Mouse (Mus musculus) stomach, embryonic 15.5 days (tissue): ENCODE measurements around the gene Gstz1. TPM values are rescaled to one million over a fixed set of nuclear protein-coding genes. Genes with fewer than 3 reads are reported as not detected.

ENCODE experiments used
- ATAC-seq: fragments of 200-750 bp; cut with Nextera tagmentation; 2 replicates; pipeline ENCODE4 v1.8.0; 2017; ENCODE audit warnings: low read depth, moderate number of reproducible peaks, moderate TSS enrichment; ENCODE audit not compliant: insufficient read depth, low FRiP score
- H3K27ac ChIP-seq: fragments of 300-500 bp; sonication (generic); 2 replicates; pipeline ENCODE4 v1.5.1; 2015; ENCODE audit warnings: mild to moderate bottlenecking, inconsistent platforms
- H3K27me3 ChIP-seq: fragments of 300-500 bp; sonication (generic); replicated peaks from 2 replicates; pipeline ENCODE4 v1.6.1; 2015; ENCODE audit warnings: inconsistent platforms
- H3K36me3 ChIP-seq: fragments of 300-500 bp; sonication (generic); 2 replicates; pipeline ENCODE4 v1.6.1; 2015; ENCODE audit warnings: inconsistent platforms
- H3K4me1 ChIP-seq: fragments of 300-500 bp; sonication (generic); 2 replicates; pipeline ENCODE4 v1.6.1; 2015; ENCODE audit warnings: inconsistent platforms
- H3K4me2 ChIP-seq: fragments of 300-500 bp; sonication (generic); 2 replicates; pipeline ENCODE4 v1.6.1; 2015; ENCODE audit warnings: mild to moderate bottlenecking, inconsistent platforms
- H3K4me3 ChIP-seq: fragments of 300-500 bp; sonication (generic); replicated peaks from 2 replicates; pipeline ENCODE4 v1.5.1; 2015; ENCODE audit warnings: inconsistent platforms
- H3K9ac ChIP-seq: fragments of 300-500 bp; sonication (generic); 2 replicates; pipeline ENCODE4 v1.6.1; 2015; ENCODE audit warnings: inconsistent platforms
- H3K9me3 ChIP-seq: fragments of 300-500 bp; sonication (generic); 2 replicates; pipeline ENCODE4 v1.6.1; 2016; ENCODE audit warnings: inconsistent platforms
- WGBS: fragments of 180-500 bp; shearing (Covaris S2); methylation state at CpG from one replicate; pipeline ENCODE4 v1.1.7; 2015; 5-methylcytosine and 5-hydroxymethylcytosine counted together
- polyA plus RNA-seq: library from polyadenylated mRNA; unstranded; fragments of >200 nt; fragmentation: Nextera tagmentation; extraction: Ambion mirVana; gene quantifications from 2 replicates; pipeline ENCODE4 v1.2.1, GENCODE M21; 2015

The Gstz1 gene
- polyA plus RNA-seq: 37.5 and 38.0 TPM in 2 replicates

DNA sequence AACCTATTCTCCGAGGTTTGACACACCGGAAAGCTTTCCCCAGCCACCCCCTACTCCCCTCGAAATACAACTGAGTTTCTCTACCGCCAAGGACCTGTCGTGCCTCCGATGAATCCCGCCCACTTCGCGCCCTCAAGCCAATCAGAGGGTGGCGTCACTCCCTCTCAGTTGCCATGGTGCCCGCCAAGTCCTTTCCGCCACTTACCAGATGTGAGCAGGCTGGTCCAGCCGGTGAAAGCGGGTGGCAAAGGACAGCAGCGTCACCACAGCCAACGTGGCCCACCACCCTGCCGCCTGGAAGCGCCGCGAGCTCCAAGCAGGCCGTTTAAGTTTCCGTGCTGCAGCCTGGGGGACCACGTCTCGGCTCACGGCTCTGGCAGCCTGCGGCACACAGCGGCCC lies at the start of gene Gstz1:
TSS of gene Gstz1 (plus strand) at position 200 of the 400 bp plus-strand sequence.
- peak within 1 kb of the TSS; percentile 98 for H3K27ac ChIP-seq
- H3K36me3 ChIP-seq: peaks cover 5% of the 10 kb centered on the region; the same call in 1 of the 2 replicates
- H3K4me2 ChIP-seq: peak within 1 kb of the TSS; percentile 78
- H3K9ac ChIP-seq: peak within 1 kb of the TSS; percentile 84
- no peaks in the 10 kb centered on the region for H3K9me3 ChIP-seq
- WGBS: 0% methylated on average over 27 of the region's 27 CpGs
- peaks cover 6% of the 10 kb centered on the region for H3K4me1 ChIP-seq
- H3K27me3 ChIP-seq: no peaks in the 10 kb centered on the region
- ATAC-seq: peak; percentile 82
- peak within 1 kb of the TSS; percentile 100 for H3K4me3 ChIP-seq

DNA sequence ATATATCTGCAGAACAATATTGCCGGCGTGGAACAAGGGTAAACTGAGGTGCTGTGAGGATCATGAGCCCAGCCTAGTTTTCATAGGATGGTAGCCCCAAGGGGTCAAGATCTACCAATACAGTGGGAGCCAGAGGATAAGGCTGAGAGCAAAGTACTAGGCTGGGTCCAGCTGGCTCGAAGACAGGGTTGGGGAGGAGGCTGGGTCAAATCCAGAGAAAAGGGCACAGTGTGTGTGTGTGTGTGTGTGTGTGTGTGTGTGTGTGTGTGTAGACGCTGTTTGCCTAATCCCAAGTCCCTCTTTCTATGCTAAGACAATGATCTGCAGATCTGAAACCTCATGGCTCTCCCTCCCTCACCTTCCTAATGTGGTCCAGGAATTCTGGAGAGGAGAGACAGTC lies 46.6 kb upstream of the Gstz1 start:
- no peak for ATAC-seq
- 87% methylated on average over 4 of the region's 4 CpGs for WGBS

DNA sequence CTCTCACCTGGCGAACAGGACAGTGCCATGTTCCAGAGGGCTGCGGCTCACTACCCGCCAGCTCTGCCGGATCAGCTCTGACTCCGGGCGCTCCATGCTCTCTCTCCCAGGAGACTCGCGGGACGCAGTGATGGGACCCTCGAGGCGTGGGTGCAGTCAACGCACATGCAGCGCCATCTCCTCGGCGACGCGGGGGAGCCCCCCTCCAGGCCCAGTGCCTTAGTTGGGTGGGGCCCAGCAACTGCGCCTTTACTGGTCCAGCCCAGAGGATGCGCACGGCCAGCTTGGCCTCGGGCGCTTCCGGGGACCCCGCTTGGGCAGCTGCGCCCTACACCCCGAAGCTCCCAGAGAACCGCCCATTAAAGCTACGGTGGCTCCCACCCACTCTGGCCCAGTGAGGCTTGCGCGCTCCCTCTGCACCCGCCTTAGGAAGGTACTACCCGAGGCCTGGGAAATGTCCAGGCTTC lies 44.8 kb upstream of the Gstz1 start, which contains the start of gene Ngb:
TSS of gene Ngb (minus strand) at position 375 of the 467 bp plus-strand sequence.
- Histone ChIP-seq H3K27ac (no peak within 1 kb of the TSS), H3K27me3 (peaks cover 19% of the 10 kb centered on the region), H3K9me3 (no peaks in the 10 kb centered on the region), H3K36me3 (no peaks in the 10 kb centered on the region), H3K4me3 (peak within 1 kb of the TSS; percentile 28), H3K4me2 (peak within 1 kb of the TSS; percentile 58), H3K9ac (no peak within 1 kb of the TSS), H3K4me1 (peaks cover 6% of the 10 kb centered on the region)
- WGBS: 4% methylated on average over 32 of the region's 32 CpGs
- ATAC-seq: no peak

More for the DNA sequence above, 46.6 kb upstream of the Gstz1 start:
- Histone ChIP-seq H3K4me2 (no peak overlapping the region), H3K27me3 (peaks cover 19% of the 10 kb centered on the region), H3K36me3 (no peaks in the 10 kb centered on the region), H3K4me3 (no peak overlapping the region), H3K4me1 (peaks cover 6% of the 10 kb centered on the region), H3K27ac (no peak overlapping the region), H3K9me3 (no peaks in the 10 kb centered on the region), H3K9ac (no peak overlapping the region)

DNA sequence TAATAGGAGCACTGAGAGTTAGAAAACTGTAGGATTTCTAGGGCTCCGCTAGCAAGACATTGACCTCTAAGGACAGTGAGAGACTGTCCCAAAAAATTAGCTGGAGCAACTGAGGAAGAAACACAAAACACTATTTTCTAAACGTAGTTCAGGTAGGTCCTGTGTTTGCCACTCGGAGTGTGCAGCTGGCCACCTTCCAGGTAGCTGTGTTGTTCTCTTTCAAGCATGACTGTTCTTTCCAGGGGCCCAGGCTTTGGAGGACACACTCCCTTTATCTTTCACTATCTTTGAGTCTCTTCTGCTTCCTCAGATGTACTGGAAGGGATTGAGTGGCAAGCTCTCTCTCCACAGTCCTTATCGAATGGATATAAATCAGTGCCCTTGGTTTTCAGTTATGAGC lies 43.5 kb upstream of the Gstz1 start:
- Histone ChIP-seq H3K4me1 (peaks cover 6% of the 10 kb centered on the region), H3K9me3 (no peaks in the 10 kb centered on the region), H3K27ac (no peak overlapping the region), H3K4me3 (no peak overlapping the region), H3K4me2 (no peak overlapping the region), H3K27me3 (peaks cover 19% of the 10 kb centered on the region), H3K9ac (no peak overlapping the region), H3K36me3 (no peaks in the 10 kb centered on the region)
- WGBS: 84% methylated on average over 4 of the region's 4 CpGs
- no peak for ATAC-seq

DNA sequence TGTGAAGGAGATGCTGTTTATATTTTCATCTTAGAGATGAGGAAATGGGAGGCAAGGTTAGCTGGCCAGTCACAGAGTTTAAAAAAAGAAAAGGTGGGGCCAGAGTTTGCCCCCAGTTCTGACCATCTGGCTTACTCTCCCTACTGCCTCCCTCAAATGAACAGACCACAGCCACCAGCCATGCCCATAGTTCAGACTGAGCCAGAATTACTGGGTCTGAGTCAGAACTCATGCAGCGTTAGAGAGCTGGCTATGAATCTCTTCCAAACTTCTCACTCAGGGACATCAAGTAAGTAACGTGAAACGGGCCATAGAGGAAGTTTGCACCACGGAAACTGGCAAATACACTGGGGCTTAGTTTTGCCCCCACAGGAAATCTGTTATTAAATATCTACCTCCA lies 42.2 kb upstream of the Gstz1 start:
- H3K27ac ChIP-seq: no peak overlapping the region
- H3K4me3 ChIP-seq: no peak overlapping the region
- peaks cover 6% of the 10 kb centered on the region for H3K4me1 ChIP-seq
- no peaks in the 10 kb centered on the region for H3K36me3 ChIP-seq
- peaks cover 19% of the 10 kb centered on the region for H3K27me3 ChIP-seq
- H3K9ac ChIP-seq: no peak overlapping the region
- 60% methylated on average over 4 of the region's 4 CpGs for WGBS
- H3K4me2 ChIP-seq: no peak overlapping the region
- ATAC-seq: no peak
- H3K9me3 ChIP-seq: no peaks in the 10 kb centered on the region

DNA sequence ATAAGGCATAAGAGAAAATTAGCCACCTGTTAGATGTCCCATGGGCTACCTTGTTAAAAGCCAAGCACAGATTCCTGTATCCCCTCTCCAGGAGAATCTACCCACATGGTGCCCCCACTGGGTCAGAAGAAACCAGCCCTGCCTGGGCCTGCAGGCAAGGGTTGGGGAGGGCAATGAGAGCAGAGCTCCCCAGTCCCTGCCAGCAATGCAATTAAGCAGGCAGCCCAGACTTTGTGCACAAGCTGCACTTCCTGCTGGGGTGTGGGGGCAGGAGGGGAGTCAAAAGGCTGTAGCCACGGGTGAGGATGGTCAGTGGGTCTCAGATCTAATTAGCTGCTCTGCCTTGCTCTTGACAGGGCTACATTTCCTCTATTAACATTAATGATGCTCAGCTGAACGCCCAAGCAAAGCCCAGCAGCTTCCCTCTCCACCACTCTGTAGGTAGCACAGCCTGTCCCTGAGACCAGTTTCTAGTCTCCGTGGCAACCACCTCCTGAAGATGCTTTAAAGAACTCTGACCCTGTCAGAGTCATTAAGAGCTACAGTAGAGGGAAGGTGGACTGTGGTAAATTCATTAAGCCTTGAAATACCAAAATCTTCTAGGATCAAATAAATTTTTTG lies 39.5 kb upstream of the Gstz1 start:
- H3K36me3 ChIP-seq: peaks cover 8% of the 10 kb centered on the region; the same call in 1 of the 2 replicates
- no peak overlapping the region for H3K27ac ChIP-seq
- no peaks in the 10 kb centered on the region for H3K9me3 ChIP-seq
- ATAC-seq: no peak; the same call in 1 of the 2 replicates
- H3K4me2 ChIP-seq: no peak overlapping the region
- WGBS: 61% methylated on average over 3 of the region's 3 CpGs
- H3K27me3 ChIP-seq: peaks cover 4% of the 10 kb centered on the region
- H3K9ac ChIP-seq: no peak overlapping the region
- no peaks in the 10 kb centered on the region for H3K4me1 ChIP-seq
- no peak overlapping the region for H3K4me3 ChIP-seq

DNA sequence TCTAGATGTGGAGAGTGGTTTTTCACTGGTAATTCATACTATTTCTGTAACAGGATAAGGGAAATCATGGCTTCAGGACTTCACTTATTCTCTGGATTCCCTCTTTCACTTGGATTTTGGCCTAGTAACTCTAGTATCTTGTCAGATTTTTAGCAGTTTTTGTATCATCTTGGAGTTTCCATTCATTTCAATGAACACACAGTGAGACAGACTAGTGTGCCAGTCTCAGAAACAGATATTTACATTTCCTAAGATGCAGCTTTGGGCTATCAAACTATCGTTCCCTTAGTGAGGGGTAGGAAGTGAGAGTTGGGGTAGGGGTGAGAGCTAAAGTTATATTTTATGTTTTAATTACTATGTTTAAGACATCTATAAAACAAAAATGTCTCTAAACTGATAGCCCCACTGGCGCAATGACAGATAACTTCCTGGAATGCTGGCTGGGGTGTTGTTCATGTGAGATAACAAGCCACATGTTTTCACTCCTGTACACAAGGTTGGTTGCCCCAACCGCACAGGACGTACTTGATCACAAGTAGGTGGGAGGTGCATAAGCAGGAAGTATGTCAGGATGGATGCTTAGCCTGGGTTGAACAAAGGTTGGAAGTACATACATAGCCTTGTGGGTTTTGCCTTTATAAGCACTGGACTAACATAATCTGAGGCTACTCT lies 24.9 kb upstream of the Gstz1 start:
- Histone ChIP-seq H3K4me3 (no peak overlapping the region), H3K4me1 (no peaks in the 10 kb centered on the region), H3K36me3 (peaks cover 9% of the 10 kb centered on the region; the same call in 1 of the 2 replicates), H3K9me3 (no peaks in the 10 kb centered on the region), H3K4me2 (no peak overlapping the region), H3K27ac (no peak overlapping the region), H3K27me3 (no peaks in the 10 kb centered on the region), H3K9ac (no peak overlapping the region)
- ATAC-seq: no peak
- WGBS: 80% methylated on average over 4 of the region's 4 CpGs

DNA sequence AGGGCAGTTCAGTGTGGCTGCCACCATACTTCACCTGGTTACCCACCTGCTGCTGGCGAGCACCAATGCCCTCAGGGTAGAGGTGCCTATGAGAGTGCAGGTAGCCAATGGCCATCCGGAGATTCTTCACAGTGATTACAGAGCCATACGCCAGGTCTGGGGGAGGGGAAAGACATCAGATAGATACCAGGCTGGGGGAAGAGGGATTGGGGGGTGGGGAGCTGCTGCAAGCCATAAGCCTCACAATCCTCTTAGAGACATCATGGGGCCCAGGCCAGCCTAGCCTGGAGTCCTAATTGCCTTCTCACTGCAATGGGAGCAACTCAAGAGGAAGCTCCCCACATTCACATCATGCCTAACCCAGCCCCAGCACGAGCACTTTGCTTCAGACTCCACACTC lies 19.7 kb upstream of the Gstz1 start:
- H3K27me3 ChIP-seq: no peaks in the 10 kb centered on the region
- no peak overlapping the region for H3K4me2 ChIP-seq
- 81% methylated on average over 4 of the region's 4 CpGs for WGBS
- H3K9me3 ChIP-seq: no peaks in the 10 kb centered on the region
- no peak overlapping the region for H3K27ac ChIP-seq
- no peaks in the 10 kb centered on the region for H3K4me1 ChIP-seq
- ATAC-seq: no peak
- no peak overlapping the region for H3K9ac ChIP-seq
- no peak overlapping the region for H3K4me3 ChIP-seq
- H3K36me3 ChIP-seq: 0 out of 2 replicates have a peak, but pooled peaks cover 6% of the 10 kb centered on the region

DNA sequence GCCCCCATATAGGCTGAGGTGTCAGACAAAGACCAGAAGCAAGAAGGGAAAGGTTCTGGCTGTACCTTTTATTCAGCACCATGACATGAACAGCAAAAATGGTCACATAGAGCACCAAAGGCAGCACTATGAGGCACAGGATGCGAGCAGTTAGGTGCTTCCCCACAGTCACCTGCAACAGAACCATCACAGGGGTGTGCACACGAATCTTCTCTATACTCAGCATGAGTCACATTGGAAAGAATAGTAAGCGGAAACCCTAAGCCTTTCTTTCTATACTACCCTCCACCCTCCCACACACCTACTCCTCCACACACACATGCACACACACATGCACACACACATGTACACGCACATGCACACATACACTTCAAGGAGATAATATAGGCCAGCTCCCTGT lies 16.7 kb upstream of the Gstz1 start:
- 87% methylated on average over 4 of the region's 4 CpGs for WGBS
- no peak overlapping the region for H3K4me3 ChIP-seq
- no peak overlapping the region for H3K4me2 ChIP-seq
- ATAC-seq: no peak
- no peak overlapping the region for H3K9ac ChIP-seq
- no peaks in the 10 kb centered on the region for H3K9me3 ChIP-seq
- no peaks in the 10 kb centered on the region for H3K27me3 ChIP-seq
- no peaks in the 10 kb centered on the region for H3K4me1 ChIP-seq
- H3K36me3 ChIP-seq: 0 out of 2 replicates have a peak, but pooled peaks cover 2% of the 10 kb centered on the region
- no peak overlapping the region for H3K27ac ChIP-seq

DNA sequence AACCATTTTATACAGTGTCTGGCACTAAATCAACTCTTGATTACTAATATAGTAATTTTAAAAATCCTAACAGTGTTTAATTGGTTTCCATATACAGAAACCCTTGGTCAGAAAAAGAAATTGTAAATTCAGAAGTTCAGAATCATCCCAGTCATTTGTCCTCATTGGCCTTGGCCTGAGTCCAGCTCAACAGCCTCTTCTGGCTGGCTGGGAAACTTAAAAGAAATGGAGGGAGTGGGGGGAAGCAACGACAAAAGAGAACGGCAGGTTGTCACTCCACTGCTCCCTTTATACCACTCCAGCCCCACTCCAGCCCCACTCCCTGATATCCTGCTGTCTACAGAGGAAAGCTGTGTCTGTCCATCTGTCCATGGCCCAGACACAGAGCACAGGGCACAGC lies 15.8 kb upstream of the Gstz1 start:
- H3K36me3 ChIP-seq: 0 out of 2 replicates have a peak, but pooled peaks cover 2% of the 10 kb centered on the region
- no peak overlapping the region for H3K4me3 ChIP-seq
- WGBS: 54% methylated on average over 2 of the region's 2 CpGs
- H3K4me2 ChIP-seq: no peak overlapping the region
- H3K27me3 ChIP-seq: no peaks in the 10 kb centered on the region
- ATAC-seq: no peak
- no peaks in the 10 kb centered on the region for H3K4me1 ChIP-seq
- H3K9me3 ChIP-seq: no peaks in the 10 kb centered on the region
- no peak overlapping the region for H3K9ac ChIP-seq
- H3K27ac ChIP-seq: no peak overlapping the region

DNA sequence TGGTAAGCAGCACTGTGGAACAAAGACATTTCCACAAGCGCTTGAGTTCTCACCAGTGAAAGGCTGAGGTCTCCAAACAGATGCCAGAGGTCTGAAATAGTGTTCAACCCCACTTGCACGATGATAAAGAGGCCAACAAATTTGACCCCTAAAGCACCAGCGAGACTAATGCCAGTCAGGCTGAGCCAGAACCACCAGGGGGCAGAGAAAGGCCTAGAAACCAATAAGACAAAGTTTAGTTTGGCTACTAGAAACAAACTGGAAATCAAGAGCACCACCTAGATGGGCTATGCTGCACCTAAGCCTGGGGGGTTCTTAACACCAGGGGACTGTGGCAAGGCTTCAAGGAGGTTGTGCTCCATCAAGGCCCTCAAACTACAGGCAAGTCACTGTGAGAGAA lies 15.3 kb upstream of the Gstz1 start:
- H3K27me3 ChIP-seq: no peaks in the 10 kb centered on the region
- no peaks in the 10 kb centered on the region for H3K9me3 ChIP-seq
- H3K4me2 ChIP-seq: no peak overlapping the region
- H3K9ac ChIP-seq: no peak overlapping the region
- no peak for ATAC-seq
- 64% methylated on average over 3 of the region's 3 CpGs for WGBS
- no peaks in the 10 kb centered on the region for H3K4me1 ChIP-seq
- no peak overlapping the region for H3K27ac ChIP-seq
- H3K4me3 ChIP-seq: no peak overlapping the region
- 0 out of 2 replicates have a peak, but pooled peaks cover 2% of the 10 kb centered on the region for H3K36me3 ChIP-seq

DNA sequence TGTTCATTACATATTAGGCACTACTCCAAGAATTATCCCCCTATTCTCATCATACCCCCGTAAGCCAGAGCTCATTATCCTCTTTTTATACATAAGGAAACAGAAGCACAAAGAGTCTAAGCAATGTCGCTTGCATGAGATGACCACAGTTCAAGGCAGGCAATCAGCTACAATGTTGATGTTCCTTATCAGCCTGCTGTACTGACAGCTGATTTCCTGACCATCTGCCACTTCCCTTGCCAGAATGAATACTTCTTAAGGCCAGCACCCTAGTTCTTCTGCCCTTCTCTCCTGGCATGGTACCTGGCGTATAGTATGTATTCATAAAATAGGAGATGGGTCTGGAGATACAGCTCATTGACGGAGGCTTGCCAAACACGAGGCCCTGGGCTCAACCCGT lies 14.8 kb upstream of the Gstz1 start:
- H3K9me3 ChIP-seq: no peaks in the 10 kb centered on the region
- H3K4me2 ChIP-seq: no peak overlapping the region
- 0 out of 2 replicates have a peak, but pooled peaks cover under 1% of the 10 kb centered on the region for H3K36me3 ChIP-seq
- no peak overlapping the region for H3K4me3 ChIP-seq
- H3K9ac ChIP-seq: no peak overlapping the region
- H3K27me3 ChIP-seq: no peaks in the 10 kb centered on the region
- ATAC-seq: no peak
- 85% methylated on average over 6 of the region's 6 CpGs for WGBS
- H3K27ac ChIP-seq: no peak overlapping the region
- H3K4me1 ChIP-seq: no peaks in the 10 kb centered on the region
